Mouse (Mus musculus) gastrocnemius, postnatal 36 days (tissue): ENCODE data around the gene Gemin2. TPM values are rescaled to one million over a fixed set of nuclear protein-coding genes. Genes with fewer than 3 reads are reported as not detected.
"Not testable (repeated sequence)": the region's sequence is repeated elsewhere in the genome, so short reads cannot be mapped to it uniquely, and the experiment has no call there.

Source experiments
- DNase-seq, 2 experiments: peaks; one replicate each; pipeline ENCODE4 v3.0.0; 2022
- intact Hi-C: fragments of 180-260 bp; cut with DNase I; formaldehyde crosslinking; loops from one replicate; pipeline ENCODE4 v1.15.1; 2025
- long read RNA-seq, 2 experiments: library from polyadenylated mRNA; stranded (forward); transcript quantifications; one replicate each; pipeline ENCODE4 v2.0.0; 2021
- total RNA-seq, 2 experiments: library from RNA; stranded (reverse); gene quantifications; 2 replicates each; pipeline ENCODE4 v1.2.3; 2021

The Gemin2 gene
- total RNA-seq = 1 to 10 TPM; 3.8 to 4.6 TPM
- long read RNA-seq, experiment 1, partial matches to known transcripts = 1 of 6 reads
- long read RNA-seq, experiment 1, other reads (novel, unspliced or antisense) = 1 of 6 reads
- long read RNA-seq, experiment 2, partial matches to known transcripts = 0 of 9 reads
- long read RNA-seq, experiment 2, other reads (novel, unspliced or antisense) = 5 of 9 reads

- peak; percentile 84 to 86 for DNase-seq
- intact Hi-C loops = loop anchor here (5.0 kb wide), 1 partner anchor 54 kb away; the partner anchor contains the start of gene Pnn
Measured at GRCm38 (mm10) chr12:59013234-59013633, at the start of gene Gemin2. Gemin2 (plus strand) TSS chr12:59013393.

GRCm38 (mm10) chr12:58964583-58964982 lies 48.6 kb upstream of the Gemin2 start:
- no peak for DNase-seq
- intact Hi-C loops = no loop called here

GRCm38 (mm10) chr12:58976966-58977365 lies 36.2 kb upstream of the Gemin2 start:
- DNase-seq = no peak
- intact Hi-C loops = no loop called here

GRCm38 (mm10) chr12:58981178-58981661 lies 32.0 kb upstream of the Gemin2 start:
- DNase-seq, intact Hi-C loops: not testable (repeated sequence)

DNA sequence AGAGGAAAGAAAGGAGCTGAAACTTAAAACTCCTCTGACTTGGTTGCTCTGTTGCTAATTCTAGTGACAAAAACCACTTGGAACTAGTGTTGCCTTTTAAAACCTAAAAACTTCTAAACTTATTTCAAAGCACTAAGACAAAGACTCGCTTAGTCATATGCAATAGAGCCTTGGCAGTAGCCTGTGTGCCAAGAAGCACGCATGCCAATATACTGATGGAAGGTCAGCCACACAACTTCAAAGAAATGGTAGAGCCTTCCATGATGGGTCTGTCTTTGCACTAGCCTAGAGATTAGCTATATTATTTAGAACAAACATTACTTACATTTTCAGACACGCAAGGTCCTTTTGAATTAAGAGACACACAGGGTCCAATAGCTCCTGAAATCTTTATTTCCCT lies 27.4 kb upstream of the Gemin2 start:
- DNase-seq = no peak
- intact Hi-C loops = no loop called here

DNA sequence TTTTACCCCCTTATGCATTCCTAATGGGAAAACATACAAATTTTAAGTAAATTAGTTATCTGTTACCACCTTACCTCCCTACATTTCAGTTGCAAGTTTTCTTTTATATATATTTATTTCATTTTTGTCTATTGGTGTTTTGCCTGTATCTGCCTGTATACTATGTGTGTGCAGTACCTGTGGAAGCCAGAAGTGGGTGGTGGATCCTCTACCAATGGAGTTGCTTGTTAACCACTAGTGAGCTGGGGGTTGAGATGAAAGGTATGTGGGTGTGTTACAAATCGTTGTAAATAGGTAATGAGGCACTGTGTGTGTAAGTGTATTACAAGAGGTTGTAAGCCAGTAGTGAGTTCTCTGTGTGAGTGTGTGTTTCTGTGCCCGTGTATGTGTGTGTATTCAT lies 2.7 kb upstream of the Gemin2 start:
- intact Hi-C loops = loop anchor here (2.0 to 5.0 kb wide), 2 partner anchors 57 to 120 kb away; partner anchors contain the start of gene Pnn

GRCm38 (mm10) chr12:59011275-59011843 lies 1.8 kb upstream of the Gemin2 start:
- no peak for DNase-seq
- intact Hi-C loops = loop anchor here (2.0 to 5.0 kb wide), 2 partner anchors 56 to 119 kb away; partner anchors contain the start of gene Pnn

More for the DNA sequence above, 2.7 kb upstream of the Gemin2 start:
- DNase-seq = no peak

DNA sequence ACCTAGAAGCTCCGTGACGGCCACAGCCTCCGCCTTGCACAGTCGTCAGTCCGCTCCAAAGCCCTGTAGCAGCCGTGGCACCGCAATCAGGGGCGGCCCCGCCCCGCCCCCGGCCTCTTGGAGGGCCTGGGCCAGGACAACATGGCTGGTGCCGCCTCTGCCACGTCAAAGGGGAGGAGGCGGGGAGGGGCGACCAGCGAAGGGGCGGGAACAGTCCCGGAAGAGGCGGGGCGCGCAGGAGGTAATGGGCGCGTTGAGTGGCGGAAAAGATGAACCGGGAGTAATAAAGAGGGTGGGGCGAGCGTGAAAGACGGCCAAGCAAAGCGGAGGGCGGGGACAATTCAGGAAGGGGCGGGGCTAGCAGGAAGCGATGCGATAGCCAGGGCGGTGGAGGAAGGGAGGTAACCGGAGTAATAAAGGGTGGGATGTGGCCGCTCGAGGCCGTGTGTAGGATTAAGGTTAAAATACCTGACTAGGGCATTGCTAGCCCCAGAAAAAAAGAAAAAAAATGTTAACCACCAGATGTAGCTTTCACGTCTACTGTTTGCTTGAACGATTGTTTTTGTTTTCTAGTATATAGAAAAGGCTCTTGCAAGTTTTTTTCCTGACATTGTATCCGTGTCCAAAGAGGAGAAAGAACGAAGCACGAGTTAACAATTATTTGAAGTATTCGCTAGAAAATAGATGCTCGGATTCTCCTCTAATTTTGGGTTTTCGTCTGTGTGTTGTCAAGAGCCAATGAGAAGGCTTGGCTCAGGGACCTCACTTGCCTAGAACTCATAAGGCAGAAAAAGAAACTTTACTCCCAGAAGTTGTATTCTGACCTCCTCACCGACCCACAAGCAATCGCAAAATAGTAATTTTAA lies 1.1 kb upstream of the Gemin2 start, which contains the start of gene Sec23a:
Sec23a (minus strand) TSS at position 174 of the 866 bp plus-strand sequence.
- DNase-seq = peak; percentile 97 to 99
- intact Hi-C loops = loop anchor here (2.0 to 5.0 kb wide), 2 partner anchors 55 to 119 kb away; partner anchors contain the start of gene Pnn

DNA sequence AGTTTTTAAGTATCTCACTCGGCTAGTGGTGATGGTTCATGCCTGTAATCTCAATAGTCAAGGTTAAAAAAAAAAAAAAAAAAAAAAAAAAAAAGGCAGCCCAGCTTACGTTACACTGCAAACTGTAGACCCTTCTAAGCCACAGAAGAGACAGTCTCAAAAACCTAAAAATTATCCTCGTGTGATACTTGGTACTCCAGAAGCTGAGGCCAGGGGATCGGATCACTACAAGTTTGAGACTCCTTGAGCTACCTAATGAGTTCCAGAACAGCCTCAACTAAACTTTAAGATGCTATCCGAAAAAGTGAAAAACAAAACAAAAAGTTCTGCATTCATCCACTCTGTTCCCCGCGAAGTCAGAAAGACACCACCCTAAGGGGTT lies 492 bp upstream of the Gemin2 start:
- no peak for DNase-seq

DNA sequence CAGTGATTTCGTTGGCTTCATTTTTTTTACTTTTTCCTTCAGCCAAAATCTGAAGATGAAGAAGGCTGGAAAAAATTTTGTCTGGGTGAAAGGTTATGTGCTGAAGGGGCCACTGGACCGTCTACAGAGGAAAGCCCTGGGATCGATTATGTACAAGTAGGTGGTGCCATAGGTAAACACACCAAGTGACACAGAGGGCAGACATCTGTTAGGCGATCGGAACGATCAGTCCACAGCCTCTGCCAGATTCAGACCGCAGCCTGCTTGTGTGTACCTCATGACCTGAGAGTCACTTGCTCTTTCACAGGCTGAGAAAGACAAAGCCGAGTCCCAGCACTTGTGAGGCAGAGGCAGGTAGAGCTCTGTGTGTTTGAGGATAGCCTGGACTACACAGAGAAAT lies 4.8 kb downstream of the Gemin2 start:
- intact Hi-C loops = loop anchor here (5.0 kb wide), 1 partner anchor 34 kb away; no protein-coding TSS in a partner anchor
- no peak for DNase-seq

More for the DNA sequence above, 492 bp upstream of the Gemin2 start:
- intact Hi-C loops = loop anchor here (5.0 kb wide), 1 partner anchor 55 kb away; the partner anchor contains the start of gene Pnn

DNA sequence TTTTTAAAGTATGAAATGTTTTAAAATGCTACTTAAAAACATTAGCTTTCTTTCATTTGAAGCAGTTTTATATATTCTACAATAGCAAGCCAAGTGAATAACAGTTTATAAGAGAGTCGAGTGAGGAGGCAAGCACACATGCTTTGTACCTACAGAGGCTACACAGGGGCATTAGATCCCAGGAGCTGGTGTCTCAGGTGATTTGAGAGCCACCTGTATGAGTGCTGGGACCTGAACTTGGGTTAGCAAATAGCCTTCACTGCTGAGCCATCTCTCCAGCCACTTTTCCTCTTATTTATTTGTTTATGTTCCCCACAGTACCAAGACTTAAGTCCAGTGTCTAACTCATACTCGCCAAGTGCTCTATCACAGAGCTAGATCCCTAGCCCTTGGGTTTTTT lies 6.7 kb downstream of the Gemin2 start:
- DNase-seq = no peak
- intact Hi-C loops = loop anchor here (5.0 kb wide), 1 partner anchor 32 kb away; no protein-coding TSS in a partner anchor

- intact Hi-C loops = no loop called here
- DNase-seq = no peak
Measured at GRCm38 (mm10) chr12:59021306-59021705, 8.1 kb downstream of the Gemin2 start.

DNA sequence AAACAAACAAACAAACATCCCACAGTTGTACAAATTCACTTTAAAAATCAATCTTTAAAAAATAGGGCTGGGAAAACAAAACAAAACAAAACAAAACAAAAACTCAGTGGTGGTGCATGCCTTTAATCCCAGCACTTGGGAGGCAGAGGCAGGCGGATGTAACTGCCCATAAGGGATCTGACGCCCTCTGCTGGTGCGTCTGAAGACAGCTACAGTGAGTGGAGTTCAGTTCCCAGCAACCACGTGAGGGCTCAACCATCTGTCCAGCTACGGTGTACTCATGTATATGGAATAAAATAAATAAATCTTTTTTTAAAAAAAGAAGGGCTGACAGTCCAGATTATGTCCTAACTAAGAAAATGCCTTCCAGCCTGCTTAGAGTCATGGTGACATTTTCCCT lies 18.9 kb downstream of the Gemin2 start:
- intact Hi-C loops = no loop called here
- no peak for DNase-seq

- no peak for DNase-seq
- intact Hi-C loops = no loop called here
Measured at GRCm38 (mm10) chr12:59039162-59039970, 26.2 kb downstream of the Gemin2 start.

DNA sequence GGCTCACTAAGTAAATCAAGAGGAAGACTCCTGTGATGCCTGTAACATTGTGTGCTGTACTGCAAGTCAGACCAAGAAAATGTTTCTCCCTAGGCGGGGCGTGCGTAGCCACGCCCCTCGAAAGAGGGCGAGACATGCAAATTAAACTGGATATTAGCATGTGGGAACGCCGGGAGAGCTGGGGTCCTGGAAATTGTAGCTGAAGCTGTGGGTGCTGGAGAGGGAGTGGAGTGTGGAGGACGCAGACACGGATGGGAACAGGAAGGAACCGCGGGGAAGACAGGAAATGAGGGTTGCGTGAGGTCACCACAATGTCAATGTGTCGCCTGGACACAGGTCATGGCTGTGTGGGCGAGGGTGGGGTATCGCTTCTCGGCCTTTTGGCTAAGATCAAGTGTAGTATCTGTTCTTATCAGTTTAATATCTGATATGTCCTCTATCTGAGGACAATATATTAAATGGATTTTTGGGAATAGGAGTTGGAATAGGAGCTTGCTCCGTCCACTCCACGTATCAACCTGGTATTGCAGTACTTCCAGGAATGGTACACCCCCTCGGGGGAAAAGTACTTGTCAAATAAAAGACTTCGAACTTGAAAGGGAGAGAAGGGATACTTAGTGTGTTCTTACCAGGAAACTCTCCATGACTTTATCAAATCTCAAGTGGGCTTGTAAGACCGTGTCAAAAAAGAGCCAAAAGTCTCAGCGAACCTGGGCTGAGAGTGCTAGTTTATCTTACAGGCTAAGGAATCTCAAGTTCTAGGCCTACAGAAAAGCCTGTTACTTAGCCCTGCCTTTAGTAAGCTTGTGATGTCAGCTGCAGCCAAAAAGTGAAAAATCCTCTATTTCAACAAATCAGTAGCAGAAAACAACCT lies 27.0 kb downstream of the Gemin2 start:
- intact Hi-C loops = no loop called here
- DNase-seq = no peak

DNA sequence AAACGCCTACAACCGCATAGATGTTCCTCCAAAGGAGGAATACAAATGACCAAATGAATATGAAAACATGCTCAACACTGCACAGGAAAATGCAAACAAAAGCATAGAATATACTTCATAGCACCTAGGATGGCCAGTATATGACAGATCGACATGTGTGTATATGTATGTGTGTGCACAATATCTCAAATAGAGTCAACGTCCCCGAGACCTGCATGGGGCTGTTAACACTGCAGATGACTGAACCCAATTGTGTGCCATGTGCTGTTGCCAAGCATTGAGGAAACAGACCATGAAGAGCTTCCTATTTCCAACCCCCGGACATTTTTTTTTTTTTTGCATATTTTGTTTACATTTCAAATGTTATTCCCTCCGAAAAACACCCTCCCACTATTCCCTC lies 27.7 kb downstream of the Gemin2 start:
- intact Hi-C loops = no loop called here
- DNase-seq = no peak

DNA sequence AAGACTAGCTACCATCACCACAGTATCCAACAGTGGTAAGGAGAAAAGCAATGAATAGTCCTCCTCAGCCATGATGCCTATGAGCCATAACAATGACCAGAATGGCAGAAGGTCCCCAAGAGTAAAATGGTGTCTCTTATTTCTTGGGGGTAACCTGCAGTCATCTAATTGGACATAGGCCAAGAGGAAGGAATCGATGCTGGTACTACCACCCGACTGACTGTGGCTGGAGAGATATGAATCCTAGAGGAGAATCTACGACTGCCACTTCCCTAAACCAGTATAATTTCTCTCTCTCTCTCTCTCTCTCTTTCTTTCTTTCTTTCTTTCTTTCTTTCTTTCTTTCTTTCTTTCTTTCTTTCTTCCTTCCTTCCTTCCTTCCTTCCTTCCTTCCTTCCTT lies 39.3 kb downstream of the Gemin2 start:
- intact Hi-C loops = loop anchor here (5.0 kb wide), 1 partner anchor 35 kb away; no protein-coding TSS in a partner anchor
- no peak for DNase-seq

- DNase-seq = no peak
- intact Hi-C loops = loop anchor here (5.0 kb wide), 1 partner anchor 36 kb away; no protein-coding TSS in a partner anchor
Measured at GRCm38 (mm10) chr12:59053166-59053565, 40.0 kb downstream of the Gemin2 start.

DNA sequence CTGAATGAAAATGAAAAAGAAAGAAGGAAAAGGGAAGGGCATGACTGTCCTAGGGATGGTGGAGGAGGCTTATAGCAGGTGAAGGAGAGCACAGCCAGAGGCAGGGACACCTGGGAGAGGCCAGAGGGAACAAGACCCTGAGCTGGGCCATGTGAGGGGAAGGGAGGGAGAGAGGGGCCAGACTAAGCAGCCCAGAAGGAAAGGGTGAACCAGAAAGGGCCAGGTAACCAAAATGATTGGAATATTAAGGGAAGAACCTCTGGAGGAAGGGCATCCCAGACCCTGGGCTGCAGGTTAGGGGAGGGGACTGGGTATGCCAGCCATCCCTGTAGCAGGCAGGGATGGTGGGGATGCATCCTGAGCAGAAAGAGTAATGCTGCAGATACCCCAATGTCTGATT lies 40.8 kb downstream of the Gemin2 start:
- intact Hi-C loops = loop anchor here (5.0 kb wide), 1 partner anchor 37 kb away; no protein-coding TSS in a partner anchor
- DNase-seq = no peak
